Mouse (Mus musculus): ENCODE data around the gene Oit1.

DNA sequence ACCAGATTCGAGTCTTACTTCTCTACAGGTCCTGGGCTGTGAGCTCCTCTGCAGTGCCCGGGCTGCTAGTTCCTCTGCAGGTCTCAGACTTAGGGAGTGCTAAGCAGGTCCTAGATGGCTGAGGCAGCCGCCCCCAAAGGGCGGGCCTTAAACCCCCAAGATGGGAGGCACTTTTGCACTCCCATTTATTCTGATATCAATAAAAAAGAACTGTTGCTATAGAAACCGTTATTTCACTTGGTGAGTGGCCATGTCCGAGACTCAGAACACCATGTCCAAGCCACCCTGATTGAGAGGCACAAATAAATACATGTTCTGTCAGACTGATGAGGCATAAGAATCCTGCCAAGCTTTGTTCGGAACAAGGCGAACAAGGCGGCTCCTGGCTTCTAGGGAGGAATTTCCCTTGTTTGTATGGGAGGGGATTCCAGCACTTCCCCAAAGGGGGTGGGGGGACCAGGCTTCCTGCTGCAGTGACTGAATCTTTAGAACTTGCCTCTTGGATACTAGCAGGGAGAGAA lies 68.9 kb downstream of the Oit1 start:
- no peak for TF ChIP-seq CTCF (IDR thresholded peaks at IDR 0.05; ENCODE audit: insufficient read depth, low read depth, low read length)
- TF ChIP-seq POLR2A (IDR thresholded peaks at IDR 0.05; ENCODE audit: insufficient read depth, low read depth, low read length), result no peak
